Mouse (Mus musculus) mesoderm, embryonic 11.5 days (tissue): Measurements from ENCODE around the gene Gm20914.
"Not testable (repeated sequence)": the region's sequence is repeated elsewhere in the genome, so short reads cannot be mapped to it uniquely, and the experiment has no call there.

ENCODE experiments used
- DNase-seq: peaks from one replicate; pipeline ENCODE4 v3.0.0-alpha.2; 2012; ENCODE audit warnings: low read depth, low spot score

Gm20914 gene

DNA sequence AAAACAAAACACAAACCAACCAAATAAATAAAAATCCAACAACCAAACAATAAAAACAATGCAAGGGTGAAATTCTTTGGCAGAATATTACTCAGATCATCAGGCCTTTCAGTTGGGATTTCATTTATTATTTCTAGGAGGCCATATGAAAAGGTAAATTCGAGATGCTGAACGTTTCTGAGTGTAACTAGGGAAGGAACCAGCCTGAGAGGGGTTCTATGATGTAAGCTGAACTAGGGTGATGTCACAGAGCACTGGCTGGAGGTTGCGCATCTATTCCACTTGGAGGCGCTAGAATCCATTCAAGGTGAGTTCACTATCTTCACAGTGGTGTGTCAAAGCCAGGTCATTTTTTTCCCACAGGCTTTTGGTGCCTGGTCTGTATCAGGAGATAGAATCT, at the start of gene Gm20914:
Gene Gm20914 (plus strand): TSS at position 301 of the 400 bp plus-strand sequence.
- not testable (repeated sequence) for DNase-seq
